Mouse (Mus musculus): ENCODE results near the gene Prss57.
A peak's percentile ranks its signal among the peaks of the same experiment; 100 is the strongest.

Prss57 gene

GRCm38 (mm10) chr10:79755854-79756253 is 34.9 kb downstream of the Prss57 start:
- DNase-seq (ENCODE audit: low spot score): no peak

DNA sequence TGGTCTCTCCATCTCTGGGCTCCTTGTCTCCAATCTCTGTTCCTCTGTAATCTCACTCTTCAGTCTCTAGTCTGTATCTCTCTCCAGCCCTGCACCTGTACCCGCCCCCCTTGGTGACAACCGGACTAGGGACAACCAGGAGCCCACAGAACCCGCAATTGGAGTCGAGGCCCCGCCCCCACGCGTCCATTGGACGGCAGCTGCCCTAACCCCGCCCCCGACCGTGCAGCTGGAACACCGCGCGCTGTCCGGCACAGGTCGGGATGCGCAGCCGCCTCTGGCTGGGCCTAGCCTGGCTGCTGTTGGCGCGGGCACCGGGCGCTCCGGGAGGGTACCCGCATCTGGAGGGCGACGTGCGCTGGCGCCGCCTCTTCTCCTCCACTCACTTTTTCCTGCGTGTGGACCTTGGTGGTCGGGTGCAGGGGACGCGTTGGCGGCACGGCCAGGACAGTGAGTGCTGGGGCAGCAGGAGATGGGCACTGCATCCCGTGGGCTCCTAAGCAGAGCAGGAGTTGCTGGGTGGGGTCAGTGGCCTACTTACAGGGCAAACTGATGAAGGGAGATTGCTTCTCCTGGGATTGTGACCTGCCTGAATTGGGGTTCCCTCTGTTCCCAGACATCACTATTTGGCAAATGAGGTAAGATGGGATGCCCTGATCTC is 35.8 kb downstream of the Prss57 start, which contains the start of gene Fgf22:
Fgf22 (plus strand) TSS at position 221 of the 661 bp plus-strand sequence.
- peak; percentile 82 for DNase-seq (ENCODE audit: low spot score)

DNA sequence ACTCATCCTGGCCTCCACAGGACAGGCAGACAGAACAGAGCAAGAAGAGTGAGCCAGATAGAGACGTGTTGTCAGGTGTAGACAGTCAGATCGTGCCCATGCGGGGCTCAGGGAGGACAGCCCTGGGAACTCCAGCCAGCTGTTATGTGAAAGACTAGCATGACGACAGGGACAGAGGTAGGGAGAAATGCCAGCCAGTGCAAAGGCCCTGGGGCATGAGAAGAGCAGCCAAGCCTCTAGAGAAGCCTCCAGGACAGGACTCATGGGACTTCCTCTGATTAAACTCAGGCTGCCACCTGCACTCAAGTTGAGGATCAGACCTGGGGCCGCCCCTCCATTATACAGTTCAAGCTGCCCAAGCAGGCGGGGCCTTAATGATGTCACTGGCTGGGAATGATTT is 42.3 kb downstream of the Prss57 start:
- no peak for DNase-seq (ENCODE audit: low spot score)

DNA sequence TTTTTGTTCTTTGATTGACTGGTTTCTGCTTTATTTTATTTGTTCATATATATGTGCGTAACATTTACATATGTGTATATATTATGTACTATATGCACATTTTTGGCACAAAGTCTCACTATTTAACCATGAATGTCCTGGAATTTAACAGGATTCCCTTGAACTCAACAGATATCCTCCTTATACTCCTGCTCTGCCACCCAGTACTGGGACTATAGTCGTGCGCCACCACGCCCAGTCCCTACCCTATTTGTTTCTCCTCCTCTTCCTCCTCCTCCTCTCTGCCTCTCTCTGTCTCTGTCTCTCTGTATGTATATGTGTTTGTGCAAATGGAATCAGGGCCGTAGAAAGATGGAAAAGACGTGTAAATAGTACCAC is 44.0 kb downstream of the Prss57 start:
- DNase-seq (ENCODE audit: low spot score): no peak

DNA sequence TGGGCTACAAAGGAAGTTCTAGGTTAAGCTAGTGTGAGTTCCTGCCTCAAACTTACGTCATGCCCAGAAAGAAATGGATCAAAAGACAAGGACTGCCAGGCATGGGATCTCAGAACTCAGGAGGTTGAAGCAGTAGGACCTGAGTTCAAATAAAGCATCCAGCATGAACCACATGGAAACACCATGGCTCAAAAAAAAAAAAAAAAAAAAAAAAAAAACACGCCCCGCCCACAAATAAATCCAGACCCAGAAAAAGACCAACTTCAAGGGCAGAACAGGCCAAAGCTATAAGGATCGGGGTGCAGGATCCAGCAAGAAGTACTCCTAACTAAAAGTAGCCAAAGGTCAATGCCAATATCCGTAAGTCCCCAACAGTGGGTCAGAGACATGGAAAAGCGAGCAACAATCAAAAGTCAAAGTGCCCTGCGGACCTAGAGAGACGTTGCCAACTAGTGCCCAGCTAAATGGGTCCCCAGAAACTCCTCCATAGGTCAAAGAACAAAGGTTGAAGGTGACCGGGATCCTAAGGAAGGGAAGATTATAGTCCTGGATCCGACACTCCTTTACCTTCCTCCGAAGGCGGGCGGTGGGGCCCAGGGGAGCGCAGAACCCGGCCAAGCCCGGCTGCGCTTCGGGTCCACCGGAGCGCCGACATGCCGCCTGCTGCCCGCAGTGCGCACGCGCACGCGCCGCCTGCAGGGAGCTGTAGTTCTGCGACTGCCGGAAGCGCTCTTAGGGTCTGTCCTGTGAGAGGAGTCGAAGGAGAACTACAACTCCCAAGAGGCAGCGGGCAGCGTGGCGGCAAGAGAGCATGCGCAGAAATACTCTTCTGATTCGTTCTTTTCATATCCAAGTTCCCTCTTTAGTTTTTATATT is 44.6 kb downstream of the Prss57 start, which contains the start of gene Polrmt:
Polrmt (minus strand) TSS at position 684 of the 876 bp plus-strand sequence.
- peak; percentile 100 for DNase-seq (ENCODE audit: low spot score)

DNA sequence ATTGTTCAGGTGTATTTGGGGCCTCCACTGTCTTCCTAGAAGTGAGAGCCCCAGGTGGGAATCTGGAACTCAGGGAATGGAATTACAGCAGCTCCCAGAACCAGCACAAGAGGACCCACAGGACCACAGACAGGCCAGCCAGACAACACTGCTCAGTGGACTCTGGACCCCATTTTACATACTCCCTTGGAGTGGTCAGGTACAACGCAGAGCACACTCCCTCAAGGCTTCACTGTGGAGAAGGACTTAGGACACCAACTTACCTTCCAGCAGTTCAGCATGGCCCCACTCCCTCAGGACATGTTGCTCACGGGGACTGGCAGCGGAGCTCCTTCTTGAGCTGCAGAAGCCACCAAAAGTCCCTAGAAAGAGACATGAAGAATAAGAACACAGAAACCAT is 45.4 kb downstream of the Prss57 start:
- DNase-seq (ENCODE audit: low spot score): no peak

DNA sequence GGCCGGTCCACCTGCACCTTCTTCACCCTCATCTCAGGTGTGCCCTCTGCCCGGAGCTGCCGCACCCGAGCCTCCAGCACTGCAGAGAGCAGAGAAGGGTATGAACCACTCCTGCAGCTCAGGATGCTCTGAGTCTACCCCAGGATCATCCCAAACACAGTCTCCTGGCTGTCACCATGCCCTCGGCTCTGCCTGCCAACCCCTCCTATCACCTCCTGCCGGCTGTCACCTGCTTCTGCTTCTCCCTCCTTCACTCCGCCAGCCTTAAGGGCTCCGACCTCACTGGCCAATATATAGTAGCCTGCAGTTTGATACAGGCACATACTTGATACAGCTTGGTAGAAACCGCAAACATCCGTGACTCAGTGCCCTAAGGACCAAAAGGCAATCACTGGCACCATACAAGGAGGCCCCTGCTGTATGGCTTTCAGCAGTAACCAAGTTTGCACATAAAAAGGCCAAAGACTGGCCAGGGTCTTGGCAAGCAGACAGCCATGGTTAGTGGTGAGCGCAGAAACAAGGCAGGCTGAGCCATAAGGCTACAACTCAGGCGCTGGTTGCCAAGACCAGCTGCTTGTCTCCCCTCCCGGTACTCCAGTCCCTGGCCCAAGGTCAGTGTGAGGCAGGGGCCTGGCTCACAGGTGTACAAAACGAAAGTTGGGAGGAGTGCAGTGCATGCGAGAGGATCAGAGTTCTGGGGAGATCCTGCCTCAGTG is 47.0 kb downstream of the Prss57 start:
- no peak for DNase-seq (ENCODE audit: low spot score)

GRCm38 (mm10) chr10:79743161-79743560 is 47.6 kb downstream of the Prss57 start:
- DNase-seq (ENCODE audit: low spot score): no peak

DNA sequence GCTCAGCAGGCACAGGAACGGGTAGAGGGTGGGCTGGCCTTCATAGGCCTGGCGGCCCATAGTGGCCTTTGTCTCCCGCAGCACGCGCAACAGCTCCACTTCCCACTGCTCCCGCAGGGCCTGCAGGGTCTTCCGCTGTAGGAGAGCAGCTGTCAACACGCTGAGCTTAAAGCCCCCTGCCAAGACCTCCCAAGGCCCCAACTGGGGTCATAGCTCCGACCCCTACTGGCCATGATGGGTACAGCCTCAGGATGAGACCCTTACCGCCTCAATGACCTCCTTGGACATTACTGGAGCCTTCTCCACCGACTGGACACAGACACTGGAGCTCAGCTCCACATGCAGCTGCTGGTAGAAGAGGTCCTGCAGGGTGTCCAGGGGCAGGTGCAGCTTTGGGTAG is 49.9 kb downstream of the Prss57 start:
- DNase-seq (ENCODE audit: low spot score): no peak

GRCm38 (mm10) chr10:79739234-79739633 is 51.5 kb downstream of the Prss57 start:
- DNase-seq (ENCODE audit: low spot score): no peak

DNA sequence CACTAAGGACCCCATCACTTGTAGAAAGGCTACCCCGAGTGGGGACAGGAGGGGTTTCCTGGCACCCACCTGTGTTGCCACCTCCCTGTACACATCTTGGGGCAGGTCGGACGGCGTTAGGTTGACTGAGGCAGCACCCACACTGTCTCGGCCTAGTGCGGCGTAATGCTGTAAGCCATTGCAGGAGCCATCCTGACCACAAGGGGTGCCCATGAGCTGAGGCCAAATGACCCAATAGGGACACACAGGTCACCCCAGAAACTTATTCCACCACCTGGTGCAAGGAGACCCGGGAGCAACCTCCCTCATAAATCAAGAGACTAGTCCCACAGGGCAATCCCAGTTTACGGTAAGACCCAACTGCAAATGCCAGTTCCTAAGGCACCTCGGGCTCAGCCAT is 52.5 kb downstream of the Prss57 start:
- no peak for DNase-seq (ENCODE audit: low spot score)

- no peak for DNase-seq (ENCODE audit: low spot score)
Observed at GRCm38 (mm10) chr10:79736706-79737105, 54.1 kb downstream of the Prss57 start.

DNA sequence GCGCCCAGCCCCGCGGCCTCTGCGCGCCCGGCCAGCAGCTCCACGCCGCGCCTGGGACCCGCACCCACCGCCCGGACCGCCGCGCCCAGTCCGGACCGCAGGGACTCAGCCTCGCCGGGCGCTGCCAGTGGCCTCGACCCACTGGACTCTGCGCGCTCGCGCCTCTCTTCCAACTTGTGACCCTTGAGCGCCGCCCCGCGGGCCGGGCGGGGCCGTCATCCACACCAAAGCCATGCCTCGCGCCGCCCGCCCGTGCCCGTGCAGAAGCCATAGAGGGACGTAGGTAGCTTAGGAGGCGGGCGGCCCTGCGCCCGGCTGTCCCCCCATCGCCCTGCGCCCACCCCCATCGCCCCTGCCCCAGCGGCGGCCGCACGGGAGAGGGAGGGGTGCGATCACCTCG is 55.4 kb downstream of the Prss57 start:
- DNase-seq (ENCODE audit: low spot score): no peak

DNA sequence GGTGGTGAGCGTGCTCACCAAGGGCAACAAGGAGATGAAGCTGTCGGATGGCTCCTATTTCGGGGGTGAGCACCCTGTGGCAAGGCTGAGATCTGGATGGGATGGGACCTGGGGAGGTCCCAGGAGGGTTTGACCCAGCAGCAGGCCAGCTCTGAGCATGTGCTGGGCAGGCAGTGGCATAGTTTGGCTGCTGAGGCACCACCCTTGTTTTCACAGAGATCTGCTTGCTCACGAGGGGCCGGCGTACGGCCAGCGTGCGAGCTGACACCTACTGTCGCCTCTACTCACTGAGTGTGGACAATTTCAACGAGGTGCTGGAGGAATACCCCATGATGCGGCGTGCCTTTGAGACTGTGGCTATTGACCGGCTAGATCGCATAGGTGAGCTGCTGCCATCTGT is 56.9 kb downstream of the Prss57 start:
- no peak for DNase-seq (ENCODE audit: low spot score)

DNA sequence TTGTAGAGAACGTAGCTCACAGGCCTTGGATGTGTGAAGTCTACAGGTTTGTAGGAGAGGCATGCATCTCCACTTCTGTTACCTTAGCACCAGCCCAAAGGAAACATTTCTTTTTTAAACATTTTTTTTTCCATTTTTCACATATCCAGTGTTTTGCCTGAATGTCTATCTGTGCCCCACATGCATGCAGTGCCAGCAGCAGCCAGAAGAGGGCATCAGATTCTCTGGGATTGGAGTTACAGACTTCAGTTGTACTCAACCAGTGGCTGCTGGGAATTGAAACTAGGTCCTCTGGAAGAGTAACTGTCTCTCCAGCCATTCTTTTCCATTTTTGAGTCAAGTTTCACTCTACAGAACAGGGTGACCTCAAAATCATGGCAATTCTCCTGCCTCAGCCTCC is 58.3 kb downstream of the Prss57 start:
- DNase-seq (ENCODE audit: low spot score): no peak
